Mouse (Mus musculus) heart, embryonic 15.5 days (tissue): Measurements from ENCODE around the gene Ece2. TPM values are rescaled to one million over a fixed set of nuclear protein-coding genes. Genes with fewer than 3 reads are reported as not detected.
A peak's percentile ranks its signal among the peaks of the same experiment; 100 is the strongest.

Source experiments
- ATAC-seq: fragments of 200-750 bp; cut with Nextera tagmentation; replicated peaks from 2 replicates; pipeline ENCODE4 v1.8.0; 2017; ENCODE audit warnings: low read depth, moderate TSS enrichment; ENCODE audit not compliant: insufficient number of reproducible peaks, insufficient read depth, low FRiP score
- H3K27ac ChIP-seq: fragments of 300-500 bp; sonication (generic); 2 replicates; pipeline ENCODE4 v1.5.1; 2015; ENCODE audit warnings: mild to moderate bottlenecking, inconsistent platforms
- H3K27me3 ChIP-seq: fragments of 300-500 bp; sonication (generic); 2 replicates; pipeline ENCODE4 v1.6.1; 2015; ENCODE audit warnings: inconsistent platforms
- H3K36me3 ChIP-seq: fragments of 300-500 bp; sonication (generic); 2 replicates; pipeline ENCODE4 v1.6.1; 2015; ENCODE audit warnings: mild to moderate bottlenecking, inconsistent platforms
- H3K4me1 ChIP-seq: fragments of 300-500 bp; sonication (generic); replicated peaks from 2 replicates; pipeline ENCODE4 v1.6.1; 2015; ENCODE audit warnings: inconsistent platforms
- H3K4me2 ChIP-seq: fragments of 300-500 bp; sonication (generic); 2 replicates; pipeline ENCODE4 v1.6.1; 2015; ENCODE audit warnings: inconsistent platforms, mild to moderate bottlenecking, moderate library complexity
- H3K4me3 ChIP-seq: fragments of 300-500 bp; sonication (generic); 2 replicates; pipeline ENCODE4 v1.5.1; 2015; ENCODE audit warnings: mild to moderate bottlenecking, inconsistent platforms
- H3K9ac ChIP-seq: fragments of 300-500 bp; sonication (generic); 2 replicates; pipeline ENCODE4 v1.6.1; 2015; ENCODE audit warnings: mild to moderate bottlenecking, inconsistent platforms
- H3K9me3 ChIP-seq: fragments of 300-500 bp; sonication (generic); replicated peaks from 2 replicates; pipeline ENCODE4 v1.6.1; 2016; ENCODE audit warnings: inconsistent platforms
- WGBS: fragments of 180-500 bp; shearing (Covaris S2); methylation state at CpG from one replicate; pipeline ENCODE4 v1.1.7; 2015; ENCODE audit warnings: mixed read lengths; 5-methylcytosine and 5-hydroxymethylcytosine counted together
- polyA plus RNA-seq: library from polyadenylated mRNA; unstranded; fragments of >200 nt; fragmentation: Nextera tagmentation; extraction: Ambion mirVana; gene quantifications from 2 replicates; pipeline ENCODE4 v1.2.1, GENCODE M21; 2015

The Ece2 gene
- polyA plus RNA-seq, 1 experiment from 2014 or later = 0.93 TPM

GRCm38 (mm10) chr16:20672500-20672902, 42.9 kb downstream of the Ece2 start:
- Histone ChIP-seq H3K4me3 (peak overlapping the region; percentile 86), H3K9ac (peak overlapping the region; percentile 96), H3K27ac (peak overlapping the region; percentile 91), H3K9me3 (no peaks in the 10 kb centered on the region), H3K27me3 (no peaks in the 10 kb centered on the region), H3K4me2 (peak overlapping the region; percentile 90), H3K36me3 (peaks cover 26% of the 10 kb centered on the region), H3K4me1 (peaks cover 30% of the 10 kb centered on the region)
- ATAC-seq = peak; percentile 93
- under 1% methylated on average over 38 of the region's 38 CpGs for WGBS

GRCm38 (mm10) chr16:20672965-20673705, 43.5 kb downstream of the Ece2 start:
- peak; percentile 76 for ATAC-seq
- under 1% methylated on average over 66 of the region's 78 CpGs for WGBS
- peak overlapping the region; percentile 86 for H3K4me3 ChIP-seq
- H3K4me1 ChIP-seq = peaks cover 36% of the 10 kb centered on the region
- peak overlapping the region; percentile 96 for H3K9ac ChIP-seq
- H3K36me3 ChIP-seq = peaks cover 32% of the 10 kb centered on the region
- H3K9me3 ChIP-seq = no peaks in the 10 kb centered on the region
- H3K4me2 ChIP-seq = peak overlapping the region; percentile 90
- peak overlapping the region; percentile 91 for H3K27ac ChIP-seq
- no peaks in the 10 kb centered on the region for H3K27me3 ChIP-seq

DNA sequence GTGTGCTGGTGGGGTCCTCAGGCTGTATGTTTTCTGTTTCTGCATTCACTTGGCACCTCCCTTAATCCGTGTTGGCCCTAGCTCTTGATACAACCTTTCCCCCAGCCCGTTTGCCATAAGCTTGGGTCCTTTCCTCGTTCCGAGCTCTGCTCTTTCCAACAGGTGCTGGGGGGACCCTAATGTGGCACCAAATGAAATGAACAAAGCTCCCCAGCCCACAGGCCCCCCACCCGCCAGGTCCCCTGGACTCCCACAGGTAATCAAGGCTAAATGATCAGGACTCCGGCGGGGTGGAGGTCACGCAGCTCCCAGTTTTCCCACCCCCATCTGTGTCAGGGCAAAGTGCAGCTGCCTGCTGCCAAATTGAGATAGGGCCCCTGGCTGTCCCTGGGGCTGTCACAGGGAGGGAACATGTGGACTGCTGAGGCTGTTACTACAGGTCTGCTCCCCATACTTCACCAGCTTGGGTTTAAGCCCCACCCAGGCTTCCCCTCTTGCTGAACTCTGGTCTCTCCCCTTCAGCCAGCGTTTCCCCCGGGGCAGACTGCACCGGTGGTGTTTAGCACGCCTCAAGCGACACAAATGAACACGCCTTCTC, 44.2 kb downstream of the Ece2 start:
- 3% methylated on average over 14 of the region's 14 CpGs for WGBS
- Histone ChIP-seq H3K27ac (peak overlapping the region; percentile 91), H3K4me1 (peaks cover 39% of the 10 kb centered on the region), H3K27me3 (no peaks in the 10 kb centered on the region), H3K9me3 (no peaks in the 10 kb centered on the region), H3K4me2 (peak overlapping the region; percentile 90), H3K9ac (peak overlapping the region; percentile 96), H3K36me3 (peaks cover 39% of the 10 kb centered on the region), H3K4me3 (peak overlapping the region; percentile 86)
- 0 out of 2 replicates have a peak, but pooled peaks have one; percentile 0 for ATAC-seq

- Histone ChIP-seq H3K4me1 (peaks cover 39% of the 10 kb centered on the region), H3K27ac (no peak overlapping the region), H3K36me3 (peaks cover 52% of the 10 kb centered on the region), H3K9ac (no peak overlapping the region), H3K4me3 (peak overlapping the region; percentile 86; the same call in 1 of the 2 replicates), H3K9me3 (no peaks in the 10 kb centered on the region), H3K27me3 (no peaks in the 10 kb centered on the region), H3K4me2 (peak overlapping the region; percentile 90; the same call in 1 of the 2 replicates)
- ATAC-seq = no peak
- WGBS = 88% methylated on average over 6 of the region's 6 CpGs
Measured at GRCm38 (mm10) chr16:20675213-20675612, 45.6 kb downstream of the Ece2 start.

DNA sequence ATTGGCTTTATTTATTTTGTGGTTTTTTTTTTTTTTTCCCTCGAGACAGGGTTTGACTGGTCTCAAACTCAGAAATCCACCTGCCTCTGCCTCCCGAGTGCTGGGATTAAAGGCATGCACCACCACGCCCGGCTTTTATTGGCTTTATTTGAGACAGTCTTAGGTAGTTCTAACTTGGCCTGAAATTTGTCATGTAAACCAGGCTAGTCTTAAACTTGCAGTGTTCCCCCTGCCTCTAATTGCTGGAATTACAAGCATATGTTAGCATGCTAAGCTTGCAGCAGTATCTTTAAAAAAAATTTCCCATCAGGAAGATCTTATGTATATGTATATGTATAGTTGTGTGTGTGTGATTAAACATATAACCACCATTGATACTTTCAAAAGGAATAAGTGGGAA, 47.1 kb downstream of the Ece2 start:
- peaks cover 67% of the 10 kb centered on the region for H3K36me3 ChIP-seq
- WGBS = 82% methylated on average over 4 of the region's 4 CpGs
- no peaks in the 10 kb centered on the region for H3K9me3 ChIP-seq
- no peaks in the 10 kb centered on the region for H3K27me3 ChIP-seq
- no peak overlapping the region for H3K4me3 ChIP-seq
- H3K4me2 ChIP-seq = no peak overlapping the region
- no peak overlapping the region for H3K9ac ChIP-seq
- no peak for ATAC-seq
- H3K27ac ChIP-seq = no peak overlapping the region
- peaks cover 39% of the 10 kb centered on the region for H3K4me1 ChIP-seq

DNA sequence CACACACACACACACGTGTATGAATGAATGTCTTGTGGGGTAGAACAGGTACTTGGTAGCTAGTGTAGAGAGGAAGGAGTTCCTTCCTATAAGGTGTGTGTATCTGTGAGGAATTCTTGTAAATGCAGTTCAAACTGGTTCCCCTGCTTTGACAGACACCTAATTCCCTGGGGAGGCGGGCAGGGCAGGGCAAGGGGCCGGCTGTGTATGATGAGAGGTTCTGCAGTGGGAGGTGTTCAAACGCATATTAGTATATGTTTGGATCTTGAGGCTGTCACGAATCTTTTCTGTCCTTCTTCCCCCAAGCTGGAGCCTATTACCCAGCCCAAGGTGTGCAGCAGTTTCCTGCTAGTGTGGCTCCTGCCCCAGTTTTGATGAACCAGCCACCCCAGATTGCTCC, 47.8 kb downstream of the Ece2 start:
- peak overlapping the region; percentile 29 for H3K27ac ChIP-seq
- no peak for ATAC-seq
- whole genome bisulfite sequencing = 83% methylated on average over 5 of the region's 5 CpGs
- H3K27me3 ChIP-seq = no peaks in the 10 kb centered on the region
- H3K36me3 ChIP-seq = peaks cover 74% of the 10 kb centered on the region
- peaks cover 34% of the 10 kb centered on the region for H3K4me1 ChIP-seq
- no peak overlapping the region for H3K4me2 ChIP-seq
- no peaks in the 10 kb centered on the region for H3K9me3 ChIP-seq
- H3K4me3 ChIP-seq = no peak overlapping the region
- no peak overlapping the region for H3K9ac ChIP-seq

- H3K9me3 ChIP-seq = no peaks in the 10 kb centered on the region
- H3K36me3 ChIP-seq = peaks cover 81% of the 10 kb centered on the region
- H3K4me1 ChIP-seq = peaks cover 34% of the 10 kb centered on the region
- peak; percentile 61 for ATAC-seq
- 50% methylated on average over 10 of the region's 10 CpGs for WGBS
- no peak overlapping the region for H3K4me3 ChIP-seq
- no peak overlapping the region for H3K9ac ChIP-seq
- peak overlapping the region; percentile 29 for H3K27ac ChIP-seq
- H3K27me3 ChIP-seq = no peaks in the 10 kb centered on the region
- H3K4me2 ChIP-seq = no peak overlapping the region
Measured at GRCm38 (mm10) chr16:20677974-20678675, 48.5 kb downstream of the Ece2 start.

- peaks cover 33% of the 10 kb centered on the region for H3K4me1 ChIP-seq
- WGBS = 84% methylated on average over 3 of the region's 3 CpGs
- H3K27ac ChIP-seq = no peak overlapping the region
- H3K36me3 ChIP-seq = peaks cover 62% of the 10 kb centered on the region
- H3K4me3 ChIP-seq = no peak overlapping the region
- H3K4me2 ChIP-seq = no peak overlapping the region
- ATAC-seq = no peak
- H3K9ac ChIP-seq = no peak overlapping the region
- H3K9me3 ChIP-seq = no peaks in the 10 kb centered on the region
- no peaks in the 10 kb centered on the region for H3K27me3 ChIP-seq
Measured at GRCm38 (mm10) chr16:20690774-20691173, 61.1 kb downstream of the Ece2 start.

DNA sequence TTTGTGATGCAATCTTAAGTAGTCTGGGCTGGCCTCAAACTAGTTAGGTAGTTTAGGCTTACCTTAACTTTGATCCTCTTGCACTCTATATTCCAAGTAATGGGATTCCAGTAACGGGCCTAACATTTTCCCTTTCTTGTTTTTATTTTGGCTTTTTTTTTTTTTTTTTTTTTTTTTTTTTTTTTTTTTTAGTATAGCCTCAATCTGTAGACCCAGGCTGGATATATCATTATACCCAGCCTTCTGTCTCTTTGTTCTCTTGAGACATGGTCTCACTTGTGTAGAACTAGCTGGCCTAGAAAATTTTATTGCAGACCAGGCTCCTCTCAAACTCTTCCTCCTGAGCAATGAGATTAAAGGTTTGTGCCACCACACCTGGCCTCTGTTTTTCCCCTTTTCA, 62.0 kb downstream of the Ece2 start:
- Histone ChIP-seq H3K4me1 (peaks cover 41% of the 10 kb centered on the region), H3K4me3 (no peak overlapping the region), H3K9ac (no peak overlapping the region), H3K9me3 (no peaks in the 10 kb centered on the region), H3K36me3 (peaks cover 53% of the 10 kb centered on the region), H3K27ac (no peak overlapping the region), H3K27me3 (0 out of 2 replicates have a peak, but pooled peaks cover 6% of the 10 kb centered on the region), H3K4me2 (no peak overlapping the region)
- WGBS = 56% methylated on average over 1 of the region's 1 CpGs
- ATAC-seq = no peak

GRCm38 (mm10) chr16:20692241-20692965, 62.8 kb downstream of the Ece2 start:
- Histone ChIP-seq H3K9me3 (no peaks in the 10 kb centered on the region), H3K27ac (no peak overlapping the region), H3K36me3 (peaks cover 45% of the 10 kb centered on the region), H3K4me1 (peaks cover 41% of the 10 kb centered on the region), H3K4me3 (no peak overlapping the region), H3K4me2 (no peak overlapping the region; the same call in 1 of the 2 replicates), H3K9ac (no peak overlapping the region), H3K27me3 (0 out of 2 replicates have a peak, but pooled peaks cover 7% of the 10 kb centered on the region)
- ATAC-seq = no peak
- WGBS = 53% methylated on average over 16 of the region's 16 CpGs
